ENCODE assay signal across 18 mouse cellular contexts in the genomic region with DNA sequence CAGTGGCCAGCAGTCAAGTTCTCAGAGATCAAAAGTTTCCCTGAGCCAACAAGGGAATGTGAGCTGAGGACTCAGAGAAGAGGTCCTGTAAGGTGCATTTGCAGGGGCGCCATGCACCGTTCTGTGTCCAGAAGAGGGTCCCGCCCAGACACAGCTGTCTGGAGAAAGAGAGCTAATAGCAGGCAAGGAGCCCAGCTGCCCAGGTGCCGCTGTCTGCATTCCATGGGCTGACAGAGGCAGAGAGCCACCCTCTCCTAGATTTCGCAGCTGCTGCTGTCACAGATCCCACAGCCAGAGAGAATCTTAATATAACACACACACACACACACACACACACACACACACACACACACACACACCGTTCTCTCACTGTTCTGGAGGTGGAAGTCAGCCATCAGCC.
"Had no signal": no experiment of that assay in that cellular context is flagged by ENCODE, and none has a peak within 500 bp of the region (broad histone marks: within the 10 kb centered on the region; RNA-seq: fewer than 3 reads in every experiment).

No protein-coding gene starts in this region.

- H3K27me3 ChIP-seq: liver, embryonic 15.5 days; stomach, embryonic 15.5 days had no signal

- DNase-seq: kidney, adult 2 months; kidney, postnatal 14 days; lung, adult 2 months; lung, postnatal 36 days; midbrain, embryonic 14.5 days; spleen, adult 18-20 months; thymus, adult 2 months; thymus, postnatal 25 days had no signal

- H3K4me3 ChIP-seq: kidney, embryonic 15.5 days; limb, embryonic 12.5 days; liver, embryonic 15.5 days; midbrain, embryonic 10.5 days; myocyte; neural tube, embryonic 15.5 days; stomach, embryonic 15.5 days had no signal

- H3K9ac ChIP-seq: kidney, embryonic 15.5 days; limb, embryonic 12.5 days; liver, embryonic 15.5 days; neural tube, embryonic 15.5 days; stomach, embryonic 15.5 days had no signal

- H3K27ac ChIP-seq: kidney, embryonic 15.5 days; limb, embryonic 12.5 days; liver, embryonic 15.5 days; midbrain, embryonic 10.5 days; neural tube, embryonic 15.5 days; stomach, embryonic 15.5 days had no signal

- ATAC-seq: intestine, embryonic 16.5 days; lung, postnatal 0 days had no signal

- H3K4me2 ChIP-seq: kidney, embryonic 15.5 days; limb, embryonic 12.5 days; liver, embryonic 11.5 days; liver, embryonic 15.5 days; neural tube, embryonic 15.5 days; stomach, embryonic 15.5 days had no signal

- H3K4me1 ChIP-seq: kidney, embryonic 15.5 days; liver, embryonic 15.5 days; stomach, embryonic 15.5 days had no signal

- H3K9me3 ChIP-seq: kidney, embryonic 15.5 days; limb, embryonic 12.5 days; liver, embryonic 15.5 days; midbrain, embryonic 10.5 days; neural tube, embryonic 15.5 days; stomach, embryonic 15.5 days had no signal

- H3K36me3 ChIP-seq: kidney, embryonic 15.5 days; limb, embryonic 12.5 days; liver, embryonic 15.5 days; midbrain, embryonic 10.5 days; neural tube, embryonic 15.5 days; stomach, embryonic 15.5 days had no signal
